Mouse (Mus musculus) liver, postnatal 0 days (tissue): Measurements from ENCODE around the gene Gm5751. TPM values are rescaled to one million over a fixed set of nuclear protein-coding genes. Genes with fewer than 3 reads are reported as not detected.

Experiments used
- ATAC-seq: fragments of 200-750 bp; cut with Nextera tagmentation; 2 replicates; pipeline ENCODE4 v1.8.0; 2017; ENCODE audit warnings: mild to moderate bottlenecking, moderate library complexity
- DNase-seq: peaks from one replicate; pipeline ENCODE4 v3.0.0-alpha.2; 2016
- H3K27ac ChIP-seq: fragments of 300-500 bp; sonication (generic); 2 replicates; pipeline ENCODE4 v1.5.1; 2014; ENCODE audit warnings: antibody characterized with exemption, moderate library complexity, mild to moderate bottlenecking, low read depth
- H3K27me3 ChIP-seq: fragments of 300-500 bp; sonication (generic); 2 replicates; pipeline ENCODE4 v1.6.1; 2014; ENCODE audit warnings: low read length, control low read depth, mixed read lengths; ENCODE audit not compliant: insufficient read depth
- H3K36me3 ChIP-seq: fragments of 300-500 bp; sonication (generic); replicated peaks from 2 replicates; pipeline ENCODE4 v1.6.1; 2014; ENCODE audit warnings: mild to moderate bottlenecking, control low read depth, low read length, moderate library complexity, mixed read lengths; ENCODE audit not compliant: insufficient read depth
- H3K4me1 ChIP-seq: fragments of 300-500 bp; sonication (generic); 2 replicates; pipeline ENCODE4 v1.6.1; 2014; ENCODE audit warnings: antibody characterized with exemption, mild to moderate bottlenecking, control low read depth; ENCODE audit not compliant: insufficient read depth
- H3K4me2 ChIP-seq: fragments of 300-500 bp; sonication (generic); 2 replicates; pipeline ENCODE4 v1.6.1; 2014; ENCODE audit warnings: low read depth, mild to moderate bottlenecking, low read length, moderate library complexity, mixed read lengths
- H3K4me3 ChIP-seq: fragments of 300-500 bp; sonication (generic); 2 replicates; pipeline ENCODE4 v1.5.1; 2014; ENCODE audit warnings: low read depth, low read length
- H3K9ac ChIP-seq: fragments of 300-500 bp; sonication (generic); replicated peaks from 2 replicates; pipeline ENCODE4 v1.6.1; 2014; ENCODE audit warnings: mild to moderate bottlenecking, moderate library complexity
- H3K9me3 ChIP-seq: fragments of 300-500 bp; sonication (generic); 2 replicates; pipeline ENCODE4 v1.6.1; 2016; ENCODE audit warnings: mild to moderate bottlenecking, control low read depth, low read length, mixed read lengths
- CTCF ChIP-seq: sonication (generic); IDR thresholded peaks from 2 replicates; pipeline ENCODE4 v1.5.1; 2016; ENCODE audit warnings: antibody characterized with exemption, low read depth
- EP300 ChIP-seq: IDR thresholded peaks from 2 replicates; pipeline ENCODE4 v1.6.1; 2016; ENCODE audit warnings: antibody characterized with exemption, low read depth, mild to moderate bottlenecking
- WGBS: fragments of 180-500 bp; shearing (Covaris S2); extraction: QIAGEN DNeasy Blood & Tissue Kit; methylation state at CpG from one replicate; pipeline ENCODE4 v1.1.7; 2014; ENCODE audit not compliant: insufficient replicate concordance; 5-methylcytosine and 5-hydroxymethylcytosine counted together
- polyA plus RNA-seq: library from polyadenylated mRNA; unstranded; fragments of >200 nt; fragmentation: Nextera tagmentation; extraction: Ambion mirVana; gene quantifications from 2 replicates; pipeline ENCODE4 v1.2.1, GENCODE M21; 2015

Gene Gm5751
- polyA plus RNA-seq, 1 experiment from 2014 or later = not detected

GRCm38 (mm10) chrX:8921813-8922607 lies 48.0 kb downstream of the Gm5751 start:
- no peaks in the 10 kb centered on the region for H3K4me1 ChIP-seq
- H3K9me3 ChIP-seq = no peaks in the 10 kb centered on the region
- no peak for DNase-seq
- WGBS = 44% methylated on average over 9 of the region's 9 CpGs
- H3K9ac ChIP-seq = no peak overlapping the region
- H3K4me3 ChIP-seq = no peak overlapping the region
- ATAC-seq = no peak
- no peak overlapping the region for H3K27ac ChIP-seq
- H3K27me3 ChIP-seq = no peaks in the 10 kb centered on the region
- H3K4me2 ChIP-seq = no peak overlapping the region
- peak; percentile 34 for TF ChIP-seq CTCF
- TF ChIP-seq EP300 = no peak
- H3K36me3 ChIP-seq = no peaks in the 10 kb centered on the region

DNA sequence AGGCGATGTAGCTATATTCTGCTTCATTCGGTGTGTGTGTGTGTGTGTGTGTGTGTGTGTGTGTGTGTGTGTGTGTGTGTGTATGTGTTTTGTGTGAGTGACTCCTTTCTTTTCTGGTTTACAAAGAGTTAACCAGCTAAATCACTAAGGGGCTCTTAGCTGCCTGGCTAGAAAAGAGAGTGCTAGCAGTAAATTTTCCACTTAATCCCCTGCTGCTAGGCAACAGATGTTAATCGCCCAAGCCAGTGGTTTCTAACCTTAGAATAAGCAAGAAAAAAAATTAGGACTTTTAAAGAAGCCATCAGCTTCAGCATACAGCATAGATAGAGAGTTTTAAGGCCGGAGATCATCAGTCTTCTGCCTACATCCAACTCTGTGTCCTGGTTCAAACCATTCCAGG lies 53.3 kb downstream of the Gm5751 start:
- H3K9me3 ChIP-seq = no peaks in the 10 kb centered on the region
- no peak overlapping the region for H3K4me3 ChIP-seq
- no peak overlapping the region for H3K4me2 ChIP-seq
- H3K9ac ChIP-seq = no peak overlapping the region
- no peaks in the 10 kb centered on the region for H3K4me1 ChIP-seq
- no peaks in the 10 kb centered on the region for H3K36me3 ChIP-seq
- WGBS = 47% methylated on average over 4 of the region's 4 CpGs
- TF ChIP-seq EP300 = no peak
- TF ChIP-seq CTCF = no peak
- ATAC-seq (no peak), DNase-seq (no peak)
- H3K27ac ChIP-seq = no peak overlapping the region
- H3K27me3 ChIP-seq = no peaks in the 10 kb centered on the region

Other genes starting within 250 kb of the Gm5751 start
- gene Ssxb8, start 183.4 kb upstream of the Gm5751 start, polyA plus RNA-seq = not detected in 2 replicates
- not detected in 2 replicates for gene Ssx9, start 125.8 kb upstream of the Gm5751 start, polyA plus RNA-seq
- not detected in 2 replicates for gene Ssxb5, start 70.6 kb upstream of the Gm5751 start, polyA plus RNA-seq
- gene Gm6592, start 30.3 kb upstream of the Gm5751 start, polyA plus RNA-seq = not detected in 2 replicates
- gene B630019K06Rik, start 18.1 kb downstream of the Gm5751 start, polyA plus RNA-seq = 0.18 and 0.39 TPM in 2 replicates
- not detected in 2 replicates for gene Fthl17b, start 88.7 kb downstream of the Gm5751 start, polyA plus RNA-seq
- gene Fthl17c, start 102.3 kb downstream of the Gm5751 start, polyA plus RNA-seq = not detected in 2 replicates
- gene Fthl17d, start 112.5 kb downstream of the Gm5751 start, polyA plus RNA-seq = not detected in 2 replicates
- gene Fthl17e, start 159.2 kb downstream of the Gm5751 start, polyA plus RNA-seq = not detected in 2 replicates
- gene Fthl17f, start 188.8 kb downstream of the Gm5751 start, polyA plus RNA-seq = not detected in 2 replicates
- not detected in 2 replicates for gene 4930402K13Rik, start 230.3 kb downstream of the Gm5751 start, polyA plus RNA-seq